Mouse (Mus musculus) kidney, adult 18-20 months (tissue): ENCODE results near the gene 2010111I01Rik.
A peak's percentile ranks its signal among the peaks of the same experiment; 100 is the strongest.

Source experiments
- DNase-seq: peaks from one replicate; pipeline ENCODE4 v3.0.0; 2021

The 2010111I01Rik gene

GRCm38 (mm10) chr13:63170282-63171073, 205.8 kb downstream of the 2010111I01Rik start:
- no peak for DNase-seq

GRCm38 (mm10) chr13:63171347-63172096, 206.8 kb downstream of the 2010111I01Rik start:
- no peak for DNase-seq

- DNase-seq, result no peak
Measured at GRCm38 (mm10) chr13:63172097-63172445, 207.4 kb downstream of the 2010111I01Rik start.

GRCm38 (mm10) chr13:63174252-63175020, 209.7 kb downstream of the 2010111I01Rik start:
- DNase-seq, result no peak

GRCm38 (mm10) chr13:63176131-63176530, 211.4 kb downstream of the 2010111I01Rik start:
- no peak for DNase-seq

- no peak for DNase-seq
Measured at GRCm38 (mm10) chr13:63177232-63177631, 212.5 kb downstream of the 2010111I01Rik start.

GRCm38 (mm10) chr13:63180641-63181235, 216.0 kb downstream of the 2010111I01Rik start:
- no peak for DNase-seq

GRCm38 (mm10) chr13:63184946-63185345, 220.3 kb downstream of the 2010111I01Rik start:
- no peak for DNase-seq

GRCm38 (mm10) chr13:63186217-63186616, 221.5 kb downstream of the 2010111I01Rik start:
- no peak for DNase-seq

GRCm38 (mm10) chr13:63186642-63187041, 221.9 kb downstream of the 2010111I01Rik start:
- no peak for DNase-seq

- peak; percentile 43 for DNase-seq
Measured at GRCm38 (mm10) chr13:63187145-63188143, 222.8 kb downstream of the 2010111I01Rik start.

GRCm38 (mm10) chr13:63188306-63188705, 223.6 kb downstream of the 2010111I01Rik start:
- DNase-seq, result peak; percentile 21

- DNase-seq, result peak; percentile 67
Measured at GRCm38 (mm10) chr13:63188811-63189210, 224.1 kb downstream of the 2010111I01Rik start.

GRCm38 (mm10) chr13:63193423-63193822, 228.7 kb downstream of the 2010111I01Rik start:
- DNase-seq, result no peak

- no peak for DNase-seq
Measured at GRCm38 (mm10) chr13:63198038-63198437, 233.3 kb downstream of the 2010111I01Rik start.

GRCm38 (mm10) chr13:63199588-63199987, 234.9 kb downstream of the 2010111I01Rik start:
- no peak for DNase-seq

- DNase-seq, result no peak
Measured at GRCm38 (mm10) chr13:63203502-63204278, 239.0 kb downstream of the 2010111I01Rik start.

GRCm38 (mm10) chr13:63205750-63206149, 241.1 kb downstream of the 2010111I01Rik start:
- no peak for DNase-seq

GRCm38 (mm10) chr13:63206396-63206795, 241.7 kb downstream of the 2010111I01Rik start:
- no peak for DNase-seq

- DNase-seq, result no peak
Measured at GRCm38 (mm10) chr13:63216537-63216936, 251.8 kb downstream of the 2010111I01Rik start.
